Mouse (Mus musculus) thymus, adult 2 months (tissue): ENCODE data around the gene Myo15. TPM values are rescaled to one million over a fixed set of nuclear protein-coding genes. Genes with fewer than 3 reads are reported as not detected.

Experiments
- DNase-seq: peaks from one replicate; pipeline ENCODE4 v3.0.0; 2021
- H3K27ac ChIP-seq: fragments of 200-500 bp; 2 replicates; pipeline ENCODE4 v1.5.1; 2012; ENCODE audit warnings: low read length, control low read depth; ENCODE audit not compliant: control insufficient read depth, insufficient read depth
- H3K27me3 ChIP-seq: fragments of 200-500 bp; 2 replicates; pipeline ENCODE4 v1.6.1; 2012; ENCODE audit warnings: mild to moderate bottlenecking, low read length, moderate library complexity, mixed read lengths; ENCODE audit not compliant: control insufficient read depth, insufficient read depth
- H3K36me3 ChIP-seq: fragments of 200-500 bp; 2 replicates; pipeline ENCODE4 v1.6.1; 2012; ENCODE audit warnings: mild to moderate bottlenecking, low read length, moderate library complexity; ENCODE audit not compliant: control insufficient read depth, insufficient read depth
- H3K4me1 ChIP-seq: fragments of 200-500 bp; replicated peaks from 2 replicates; pipeline ENCODE4 v1.6.1; 2012; ENCODE audit warnings: low read length; ENCODE audit not compliant: control insufficient read depth, insufficient read depth
- H3K4me3 ChIP-seq: fragments of 200-500 bp; 2 replicates; pipeline ENCODE4 v1.5.1; 2012; ENCODE audit warnings: mild to moderate bottlenecking, low read length, control low read depth, moderate library complexity; ENCODE audit not compliant: control insufficient read depth, insufficient read depth
- CTCF ChIP-seq: fragments of 200-500 bp; IDR thresholded peaks from 2 replicates; pipeline ENCODE4 v1.5.1; 2012; ENCODE audit warnings: mild to moderate bottlenecking, control low read depth, low read length, moderate library complexity, borderline replicate concordance; ENCODE audit not compliant: control insufficient read depth, poor library complexity, insufficient read depth; ENCODE audit errors: extremely low read depth
- POLR2A ChIP-seq: fragments of 200-500 bp; IDR thresholded peaks from 2 replicates; pipeline ENCODE4 v1.6.1; 2012; ENCODE audit warnings: mild to moderate bottlenecking, low read length, control low read depth, moderate library complexity; ENCODE audit not compliant: control insufficient read depth, poor library complexity, insufficient read depth; ENCODE audit errors: extremely low read depth
- WGBS: fragments of 180-500 bp; shearing (Covaris S2); methylation state at CpG from one replicate; pipeline ENCODE4 v1.1.7; 2018; 5-methylcytosine and 5-hydroxymethylcytosine counted together
- polyA plus RNA-seq: library from polyadenylated mRNA; depleted of rRNA; stranded (reverse); fragments of >200 nt; gene quantifications from 2 replicates; pipeline ENCODE4 v1.2.3, GENCODE M21; 2012

Gene Myo15
- polyA plus RNA-seq, 1 experiment: 0.20 TPM

GRCm38 (mm10) chr11:60457973-60458372 lies 11.2 kb upstream of the Myo15 start:
- WGBS: 92% methylated on average over 1 of the region's 1 CpGs

GRCm38 (mm10) chr11:60465943-60466380 lies 3.2 kb upstream of the Myo15 start:
- TF ChIP-seq CTCF (peak; percentile 75; the same call in 1 of the 2 replicates), POLR2A (no peak)
- DNase-seq: peak; percentile 40
- H3K4me3 ChIP-seq: no peak overlapping the region
- H3K4me1 ChIP-seq: no peaks in the 10 kb centered on the region
- WGBS: 90% methylated on average over 2 of the region's 2 CpGs
- H3K36me3 ChIP-seq: peaks cover 15% of the 10 kb centered on the region; the same call in 1 of the 2 replicates
- H3K27me3 ChIP-seq: no peaks in the 10 kb centered on the region
- no peak overlapping the region for H3K27ac ChIP-seq

More at GRCm38 (mm10) chr11:60457973-60458372, 11.2 kb upstream of the Myo15 start:
- peaks cover 28% of the 10 kb centered on the region; the same call in 1 of the 2 replicates for H3K36me3 ChIP-seq
- no peak overlapping the region for H3K4me3 ChIP-seq
- no peak for DNase-seq
- TF ChIP-seq CTCF (no peak), POLR2A (no peak)
- H3K27me3 ChIP-seq: no peaks in the 10 kb centered on the region
- no peak overlapping the region for H3K27ac ChIP-seq
- peaks cover 7% of the 10 kb centered on the region for H3K4me1 ChIP-seq

- Histone ChIP-seq H3K36me3 (peaks cover 9% of the 10 kb centered on the region; the same call in 1 of the 2 replicates), H3K4me1 (no peaks in the 10 kb centered on the region), H3K27me3 (no peaks in the 10 kb centered on the region), H3K27ac (no peak overlapping the region), H3K4me3 (no peak overlapping the region)
- TF ChIP-seq POLR2A: no peak
- TF ChIP-seq CTCF: no peak
- DNase-seq: no peak
- WGBS: 90% methylated on average over 9 of the region's 9 CpGs
Observed at GRCm38 (mm10) chr11:60470743-60471142, 1.6 kb downstream of the Myo15 start.

GRCm38 (mm10) chr11:60474534-60474933 lies 5.4 kb downstream of the Myo15 start:
- H3K27ac ChIP-seq: no peak overlapping the region
- H3K4me1 ChIP-seq: no peaks in the 10 kb centered on the region
- WGBS: 90% methylated on average over 5 of the region's 5 CpGs
- no peak overlapping the region for H3K4me3 ChIP-seq
- TF ChIP-seq CTCF (no peak), POLR2A (no peak)
- no peaks in the 10 kb centered on the region for H3K36me3 ChIP-seq
- no peaks in the 10 kb centered on the region for H3K27me3 ChIP-seq
- no peak for DNase-seq

- Histone ChIP-seq H3K27me3 (no peaks in the 10 kb centered on the region), H3K27ac (no peak overlapping the region), H3K4me3 (no peak overlapping the region), H3K4me1 (no peaks in the 10 kb centered on the region), H3K36me3 (no peaks in the 10 kb centered on the region)
- no peak for TF ChIP-seq CTCF
- TF ChIP-seq POLR2A: no peak
- 92% methylated on average over 5 of the region's 5 CpGs for WGBS
- no peak for DNase-seq
Observed at GRCm38 (mm10) chr11:60475668-60476362, 6.7 kb downstream of the Myo15 start.

- no peak for TF ChIP-seq CTCF
- TF ChIP-seq POLR2A: no peak
- no peaks in the 10 kb centered on the region for H3K27me3 ChIP-seq
- no peak for DNase-seq
- H3K27ac ChIP-seq: no peak overlapping the region
- 59% methylated on average over 17 of the region's 17 CpGs for WGBS
- H3K4me3 ChIP-seq: no peak overlapping the region
- H3K36me3 ChIP-seq: no peaks in the 10 kb centered on the region
- H3K4me1 ChIP-seq: no peaks in the 10 kb centered on the region
Observed at GRCm38 (mm10) chr11:60478121-60478520, 9.0 kb downstream of the Myo15 start.

GRCm38 (mm10) chr11:60486267-60486666 lies 17.1 kb downstream of the Myo15 start:
- TF ChIP-seq POLR2A (no peak), CTCF (no peak)

More at GRCm38 (mm10) chr11:60486267-60486666, 17.1 kb downstream of the Myo15 start:
- no peaks in the 10 kb centered on the region for H3K36me3 ChIP-seq
- no peak overlapping the region for H3K4me3 ChIP-seq
- H3K4me1 ChIP-seq: no peaks in the 10 kb centered on the region
- no peak overlapping the region for H3K27ac ChIP-seq
- WGBS: 68% methylated on average over 3 of the region's 3 CpGs
- no peaks in the 10 kb centered on the region for H3K27me3 ChIP-seq
- DNase-seq: no peak
